Comparison of ENCODE assay signal across 7 mouse cellular contexts in the genomic region with DNA sequence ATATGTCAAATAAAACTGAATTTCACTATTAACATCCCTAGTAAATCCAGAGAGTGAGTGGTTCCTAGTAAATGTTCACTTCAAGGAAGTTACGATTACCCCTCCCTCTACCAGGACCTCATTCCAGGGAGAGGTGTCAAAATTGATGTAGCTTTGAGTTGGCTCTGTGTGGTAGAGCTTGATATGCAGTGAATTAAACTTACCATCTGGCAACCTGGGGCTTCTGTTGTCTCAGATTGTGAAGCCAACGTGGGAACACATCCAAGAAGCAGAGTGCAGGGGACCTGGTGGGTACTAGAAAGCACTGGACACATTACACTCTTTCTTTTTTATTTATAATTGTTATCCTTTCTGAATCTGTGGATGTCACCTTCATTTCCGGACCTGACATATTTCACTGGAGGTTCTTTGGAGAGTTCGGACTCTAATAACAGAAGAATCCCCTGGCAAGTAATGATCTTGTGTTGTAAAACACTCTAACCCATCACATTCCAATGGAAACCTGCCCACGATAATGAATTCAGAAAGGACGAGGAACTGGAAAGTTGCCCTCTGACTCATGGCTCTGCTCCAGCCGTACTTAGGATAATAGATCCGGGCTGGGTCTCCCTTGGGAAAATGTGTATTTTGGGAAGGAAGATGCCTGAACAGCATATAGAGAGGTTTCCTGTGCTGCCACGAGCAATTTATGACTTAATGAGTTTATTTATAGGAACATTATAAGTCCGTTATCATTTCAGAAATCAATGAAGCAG.
A peak's percentile ranks its signal among the peaks of the same experiment; 100 is the strongest.
DNase-seq lines count a peak whose midpoint lies in the region; ATAC-seq lines count a peak whose summit lies in the region.

No protein-coding gene starts in this region.

- no peak overlapping the region for H3K4me3 ChIP-seq in heart, embryonic 14.5 days (ENCODE audit: control insufficient read depth in 1 of 2, insufficient read depth in 1 of 2, low read depth in 1 of 2, low read length in 2 of 2)

- ATAC-seq in heart, embryonic 14.5 days (ENCODE audit: insufficient number of reproducible peaks, insufficient read depth, low FRiP score, low read depth): no peak

- no peak overlapping the region for H3K9ac ChIP-seq in heart, embryonic 14.5 days (ENCODE audit: low read length)

- intact Hi-C loops in left cerebral cortex, postnatal 4 days (cut with DNase I): no loop called here
- intact Hi-C loops in left cerebral cortex, postnatal 10 days (cut with DNase I): loop anchor here (10.0 kb wide), 1 partner anchor 274 kb away; no protein-coding TSS in a partner anchor

- peak overlapping the region; percentile 68; a peak in 3 of 4 replicates for H3K27ac ChIP-seq in heart, embryonic 14.5 days (replicated peaks in 1 of 2; ENCODE audit: control insufficient read depth in 1 of 2, insufficient read depth in 1 of 2, low read depth in 2 of 2, low read length in 2 of 2)

- H3K36me3 ChIP-seq in heart, embryonic 14.5 days (ENCODE audit: control insufficient read depth, insufficient read depth, low read length): no peaks in the 10 kb centered on the region

- DNase-seq in left cerebral cortex, postnatal 4 days: peak; percentile 89
- DNase-seq in left cerebral cortex, postnatal 10 days (ENCODE audit: extremely low spot score in 1 of 2, low spot score in 2 of 2): no peak
- peak; percentile 50 for DNase-seq in brain, embryonic 18.5 days (ENCODE audit: low read depth, low spot score)
- peak; percentile 36 for DNase-seq in lung, postnatal 10 days
- no peak for DNase-seq in right cerebral cortex, postnatal 25 days
- DNase-seq in B cell, adult 2 months: no peak

- no peaks in the 10 kb centered on the region for H3K27me3 ChIP-seq in heart, embryonic 14.5 days (ENCODE audit: control insufficient read depth, insufficient read depth, low read length)

- H3K9me3 ChIP-seq in heart, embryonic 14.5 days (ENCODE audit: control insufficient read depth, low read length): no peaks in the 10 kb centered on the region

- peaks cover 2 to 33% of the 10 kb centered on the region in 2 experiments for H3K4me1 ChIP-seq in heart, embryonic 14.5 days (ENCODE audit: control insufficient read depth in 2 of 2, insufficient read depth in 2 of 2, low read length in 2 of 2)

- peak overlapping the region; percentile 39; the same call in 1 of the 2 replicates for H3K4me2 ChIP-seq in heart, embryonic 14.5 days (ENCODE audit: low read length)

- 23% methylated on average over 10 of the region's 10 CpGs for WGBS in heart, embryonic 14.5 days

Comparison
In these comparisons a context has a peak if more than half of its experiments do, and no peak if none do; other contexts are left out.
1. DNase-seq: peak in left cerebral cortex, postnatal 4 days (single experiment), brain, embryonic 18.5 days (single experiment) and lung, postnatal 10 days (single experiment); none in left cerebral cortex, postnatal 10 days (0 of 2), right cerebral cortex, postnatal 25 days (single experiment) and B cell, adult 2 months (0 of 2).